20 mouse cellular contexts compared by ENCODE assay signal in the genomic region with DNA sequence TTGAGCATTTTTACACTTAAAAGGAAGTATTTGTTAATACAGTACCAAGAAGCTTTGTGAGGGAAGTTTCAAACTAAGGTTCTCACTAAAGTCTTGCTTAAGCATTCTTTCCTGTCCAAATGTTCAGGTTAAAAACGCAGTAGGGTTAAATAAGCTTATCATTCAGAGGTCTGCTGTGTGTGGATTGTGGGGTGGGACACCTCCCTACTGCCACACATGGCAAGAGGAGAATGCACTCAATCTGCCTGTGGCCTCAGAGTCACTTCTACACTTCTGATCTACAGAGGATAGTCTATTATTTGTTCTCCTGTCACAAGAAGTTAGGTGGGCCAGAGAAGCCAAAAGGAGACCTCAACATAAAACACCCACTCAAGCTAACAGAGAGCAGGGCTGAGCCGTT. TPM values are rescaled to one million over a fixed set of nuclear protein-coding genes. Genes with fewer than 3 reads are reported as not detected.
A peak's percentile ranks its signal among the peaks of the same experiment; 100 is the strongest.
DNase-seq lines count a peak whose midpoint lies in the region; ATAC-seq lines count a peak whose summit lies in the region.
"Had no signal": no experiment of that assay in that cellular context is flagged by ENCODE, and none has a peak within 500 bp of the region (broad histone marks: within the 10 kb centered on the region; RNA-seq: fewer than 3 reads in every experiment).

No protein-coding gene starts in this region.

- 36% methylated on average over 2 of the region's 2 CpGs for WGBS in liver, embryonic 13.5 days (ENCODE audit: insufficient replicate concordance)
- 79% methylated on average over 2 of the region's 2 CpGs for WGBS in limb, embryonic 10.5 days
- WGBS in forebrain, embryonic 11.5 days, result 86% methylated on average over 2 of the region's 2 CpGs

- peaks cover 78% of the 10 kb centered on the region for H3K4me1 ChIP-seq in liver, embryonic 13.5 days (replicated peaks)
- peaks cover 14% of the 10 kb centered on the region for H3K4me1 ChIP-seq in limb, embryonic 10.5 days
- no peaks in the 10 kb centered on the region for H3K4me1 ChIP-seq in forebrain, embryonic 11.5 days (replicated peaks; ENCODE audit: control insufficient read depth, insufficient read depth, low read length)

- no peak for ATAC-seq in CD4-positive, CD25-positive, alpha-beta regulatory T cell, adult 4 months
- ATAC-seq in erythroblast, adult 5-6 weeks (replicated peaks; ENCODE audit: low FRiP score, poor library complexity, severe bottlenecking), result peak; percentile 47; the same call in 1 of the 2 replicates
- ATAC-seq in liver, embryonic 13.5 days (ENCODE audit: low read depth), result peak; percentile 65
- ATAC-seq in megakaryocyte-erythroid progenitor cell, adult 5-6 weeks (replicated peaks; ENCODE audit: low FRiP score, low TSS enrichment, poor library complexity, severe bottlenecking), result peak; percentile 70
- no peak for ATAC-seq in forebrain, embryonic 11.5 days (replicated peaks; ENCODE audit: low FRiP score)
- ATAC-seq: forebrain, embryonic 13.5 days had no signal

- peak; percentile 37 for DNase-seq in CD4-positive, CD25-positive, alpha-beta regulatory T cell, adult 2 months (ENCODE audit: low read depth, low spot score)
- DNase-seq in liver, embryonic 13.5 days, result peak; percentile 37
- DNase-seq in limb, embryonic 10.5 days (ENCODE audit: low spot score), result no peak
- no peak for DNase-seq in urinary bladder, postnatal 14 days (ENCODE audit: low spot score)
- DNase-seq in forebrain, embryonic 11.5 days (ENCODE audit: low spot score), result no peak
- DNase-seq: adrenal gland, adult 2 months; cerebellum, adult 11-12 months; cerebellum, postnatal 14 days; gastrocnemius, postnatal 14 days; kidney, adult 8-10 months; kidney, postnatal 36 days; layer of hippocampus, adult 9-11 months; lung, adult 2 months; thymus, postnatal 14 days had no signal

- H3K9ac ChIP-seq in liver, embryonic 13.5 days, result peak overlapping the region; percentile 30
- H3K9ac ChIP-seq in forebrain, embryonic 11.5 days (ENCODE audit: low read length), result no peak overlapping the region
- H3K9ac ChIP-seq: forebrain, embryonic 13.5 days had no signal

- peak overlapping the region; percentile 23 for H3K4me2 ChIP-seq in liver, embryonic 13.5 days
- no peak overlapping the region for H3K4me2 ChIP-seq in forebrain, embryonic 11.5 days (ENCODE audit: low read depth, low read length, severe bottlenecking)
- H3K4me2 ChIP-seq: forebrain, embryonic 13.5 days; midbrain, embryonic 11.5 days had no signal

- H3K4me3 ChIP-seq in liver, embryonic 13.5 days (replicated peaks), result no peak overlapping the region
- no peak overlapping the region for H3K4me3 ChIP-seq in limb, embryonic 10.5 days
- no peak overlapping the region for H3K4me3 ChIP-seq in forebrain, embryonic 11.5 days (ENCODE audit: low read depth, low read length)
- H3K4me3 ChIP-seq: forebrain, embryonic 13.5 days; left cerebral cortex, adult 2 months had no signal

- H3K27me3 ChIP-seq in liver, embryonic 13.5 days, result no peaks in the 10 kb centered on the region
- no peaks in the 10 kb centered on the region for H3K27me3 ChIP-seq in limb, embryonic 10.5 days (ENCODE audit: low read depth, poor library complexity, severe bottlenecking)
- no peaks in the 10 kb centered on the region for H3K27me3 ChIP-seq in forebrain, embryonic 11.5 days (ENCODE audit: control insufficient read depth, insufficient read depth, low read length)
- H3K27me3 ChIP-seq: forebrain, embryonic 13.5 days had no signal

- H3K36me3 ChIP-seq in liver, embryonic 13.5 days, result peaks cover 28% of the 10 kb centered on the region
- 0 out of 2 replicates have a peak, but pooled peaks cover 2% of the 10 kb centered on the region for H3K36me3 ChIP-seq in limb, embryonic 10.5 days
- no peaks in the 10 kb centered on the region for H3K36me3 ChIP-seq in forebrain, embryonic 11.5 days (ENCODE audit: control insufficient read depth, insufficient read depth, low read length)

- H3K27ac ChIP-seq in liver, embryonic 13.5 days, result peak overlapping the region; percentile 80
- no peak overlapping the region for H3K27ac ChIP-seq in limb, embryonic 10.5 days
- no peak overlapping the region for H3K27ac ChIP-seq in forebrain, embryonic 11.5 days (ENCODE audit: low read depth, low read length)
- H3K27ac ChIP-seq: forebrain, embryonic 13.5 days; left cerebral cortex, adult 2 months had no signal

- H3K9me3 ChIP-seq in liver, embryonic 13.5 days (replicated peaks), result no peaks in the 10 kb centered on the region
- no peaks in the 10 kb centered on the region for H3K9me3 ChIP-seq in limb, embryonic 10.5 days (replicated peaks)
- no peaks in the 10 kb centered on the region for H3K9me3 ChIP-seq in forebrain, embryonic 11.5 days (ENCODE audit: control insufficient read depth, low read length)
- H3K9me3 ChIP-seq: forebrain, embryonic 13.5 days had no signal

RNA-seq across cellular contexts. Expression of gene Rab8b, which starts 20.4 kb away (rescaled TPM):
- polyA plus RNA-seq in CD4-positive, CD25-positive, alpha-beta regulatory T cell, adult 4 months (2017; shearing (Covaris generic)), result 100 to 1,000 TPM; 138 to 179 TPM
- total RNA-seq in erythroblast, adult 5-6 weeks (2015; ENCODE audit: low replicate concordance), result 41.3 and 62.1 TPM in 2 replicates
- 99.4 and 106 TPM in 2 replicates for total RNA-seq in erythroblast, adult 5-6 weeks (2017; ENCODE audit: low replicate concordance)
- 30.9 and 38.0 TPM in 2 replicates for polyA plus RNA-seq in liver, embryonic 13.5 days (2015; fragmentation: Nextera tagmentation; extraction: Ambion mirVana)
- 45.9 and 52.1 TPM in 2 replicates for total RNA-seq in megakaryocyte-erythroid progenitor cell, adult 5-6 weeks (2014; fragmentation: Nextera tagmentation)
- 81.6 and 90.4 TPM in 2 replicates for total RNA-seq in megakaryocyte-erythroid progenitor cell, adult 5-6 weeks (2017)
- polyA plus RNA-seq in limb, embryonic 10.5 days (2016; fragmentation: Nextera tagmentation; extraction: Ambion mirVana), result 14.3 and 14.9 TPM in 2 replicates
- polyA plus RNA-seq in forebrain, embryonic 11.5 days (2014; fragmentation: Nextera tagmentation; extraction: Ambion mirVana), result 44.1 and 51.7 TPM in 2 replicates

RNA-seq across cellular contexts. Expression of gene Rps27l, which starts 46.8 kb away (rescaled TPM):
- 100 to 1,000 TPM; 155 to 182 TPM for polyA plus RNA-seq in CD4-positive, CD25-positive, alpha-beta regulatory T cell, adult 4 months (2017; shearing (Covaris generic))
- 102 and 125 TPM in 2 replicates for total RNA-seq in erythroblast, adult 5-6 weeks (2015; ENCODE audit: low replicate concordance)
- 23.7 and 43.2 TPM in 2 replicates for total RNA-seq in erythroblast, adult 5-6 weeks (2017; ENCODE audit: low replicate concordance)
- 702 and 803 TPM in 2 replicates for polyA plus RNA-seq in liver, embryonic 13.5 days (2015; fragmentation: Nextera tagmentation; extraction: Ambion mirVana)
- 858 and 1,123 TPM in 2 replicates for total RNA-seq in megakaryocyte-erythroid progenitor cell, adult 5-6 weeks (2014; fragmentation: Nextera tagmentation)
- 286 and 317 TPM in 2 replicates for total RNA-seq in megakaryocyte-erythroid progenitor cell, adult 5-6 weeks (2017)
- polyA plus RNA-seq in limb, embryonic 10.5 days (2016; fragmentation: Nextera tagmentation; extraction: Ambion mirVana), result 775 and 943 TPM in 2 replicates
- 624 and 676 TPM in 2 replicates for polyA plus RNA-seq in forebrain, embryonic 11.5 days (2014; fragmentation: Nextera tagmentation; extraction: Ambion mirVana)

Comparison
In these comparisons a context has a peak if more than half of its experiments do, and no peak if none do; other contexts are left out.
1. DNase-seq: peak in CD4-positive, CD25-positive, alpha-beta regulatory T cell, adult 2 months (single experiment) and liver, embryonic 13.5 days (single experiment); none in limb, embryonic 10.5 days (single experiment), urinary bladder, postnatal 14 days (single experiment) and forebrain, embryonic 11.5 days (single experiment).
2. ATAC-seq: peak in erythroblast, adult 5-6 weeks (single experiment), liver, embryonic 13.5 days (single experiment) and megakaryocyte-erythroid progenitor cell, adult 5-6 weeks (single experiment); none in CD4-positive, CD25-positive, alpha-beta regulatory T cell, adult 4 months (single experiment) and forebrain, embryonic 11.5 days (single experiment).